Mouse (Mus musculus) forebrain, embryonic 15.5 days (tissue): ENCODE results near the gene Wbp2. TPM values are rescaled to one million over a fixed set of nuclear protein-coding genes. Genes with fewer than 3 reads are reported as not detected.
"Not testable (repeated sequence)": the region's sequence is repeated elsewhere in the genome, so short reads cannot be mapped to it uniquely, and the experiment has no call there.

ENCODE experiments used
- ATAC-seq: fragments of 200-750 bp; cut with Nextera tagmentation; replicated peaks from 2 replicates; pipeline ENCODE4 v1.8.0; 2017; ENCODE audit warnings: mild to moderate bottlenecking, moderate TSS enrichment, moderate library complexity
- H3K27ac ChIP-seq: fragments of 300-500 bp; sonication (generic); replicated peaks from 2 replicates; pipeline ENCODE4 v1.5.1; 2015; ENCODE audit warnings: mild to moderate bottlenecking, inconsistent platforms
- H3K27me3 ChIP-seq: fragments of 300-500 bp; sonication (generic); 2 replicates; pipeline ENCODE4 v1.6.1; 2015; ENCODE audit warnings: inconsistent platforms
- H3K36me3 ChIP-seq: fragments of 300-500 bp; sonication (generic); 2 replicates; pipeline ENCODE4 v1.6.1; 2015; ENCODE audit warnings: mild to moderate bottlenecking, inconsistent platforms
- H3K4me1 ChIP-seq: fragments of 300-500 bp; sonication (generic); 2 replicates; pipeline ENCODE4 v1.6.1; 2015; ENCODE audit warnings: inconsistent platforms
- H3K4me2 ChIP-seq: fragments of 300-500 bp; sonication (generic); replicated peaks from 2 replicates; pipeline ENCODE4 v1.6.1; 2015; ENCODE audit warnings: mild to moderate bottlenecking, inconsistent platforms
- H3K4me3 ChIP-seq: fragments of 300-500 bp; sonication (generic); 2 replicates; pipeline ENCODE4 v1.5.1; 2015; ENCODE audit warnings: mild to moderate bottlenecking, inconsistent platforms
- H3K9ac ChIP-seq: fragments of 300-500 bp; sonication (generic); replicated peaks from 2 replicates; pipeline ENCODE4 v1.6.1; 2015; ENCODE audit warnings: mild to moderate bottlenecking, inconsistent platforms
- H3K9me3 ChIP-seq: fragments of 300-500 bp; sonication (generic); 2 replicates; pipeline ENCODE4 v1.6.1; 2016; ENCODE audit warnings: inconsistent platforms
- WGBS: fragments of 180-500 bp; shearing (Covaris S2); methylation state at CpG from one replicate; pipeline ENCODE4 v1.1.7; 2015; ENCODE audit warnings: mixed read lengths; 5-methylcytosine and 5-hydroxymethylcytosine counted together
- polyA plus RNA-seq: library from polyadenylated mRNA; unstranded; fragments of >200 nt; fragmentation: Nextera tagmentation; extraction: Ambion mirVana; gene quantifications from 2 replicates; pipeline ENCODE4 v1.2.1, GENCODE M21; 2015

Wbp2 gene
- polyA plus RNA-seq, 1 experiment from 2014 or later = 138 TPM

- H3K4me1 ChIP-seq = peaks cover 17% of the 10 kb centered on the region
- no peak overlapping the region for H3K4me3 ChIP-seq
- H3K4me2 ChIP-seq = no peak overlapping the region
- ATAC-seq = no peak
- H3K27me3 ChIP-seq = no peaks in the 10 kb centered on the region
- H3K36me3 ChIP-seq = no peaks in the 10 kb centered on the region
- H3K9ac ChIP-seq = no peak overlapping the region
- H3K27ac ChIP-seq = no peak overlapping the region
- no peaks in the 10 kb centered on the region for H3K9me3 ChIP-seq
- WGBS = 83% methylated on average over 14 of the region's 14 CpGs
These were observed 12.1 kb upstream of the Wbp2 start for GRCm38 (mm10) chr11:116098711-116099460.

GRCm38 (mm10) chr11:116096213-116097108 is 9.7 kb upstream of the Wbp2 start:
- no peak for ATAC-seq
- Histone ChIP-seq H3K27ac (no peak overlapping the region), H3K4me2 (no peak overlapping the region), H3K4me1 (0 out of 2 replicates have a peak, but pooled peaks cover 1% of the 10 kb centered on the region), H3K4me3 (no peak overlapping the region), H3K9ac (no peak overlapping the region), H3K27me3 (no peaks in the 10 kb centered on the region), H3K9me3 (no peaks in the 10 kb centered on the region), H3K36me3 (no peaks in the 10 kb centered on the region)
- 92% methylated on average over 5 of the region's 5 CpGs for WGBS

- H3K27ac ChIP-seq = no peak overlapping the region
- no peaks in the 10 kb centered on the region for H3K36me3 ChIP-seq
- H3K9ac ChIP-seq = no peak overlapping the region
- no peak for ATAC-seq
- H3K4me1 ChIP-seq = no peaks in the 10 kb centered on the region
- no peaks in the 10 kb centered on the region for H3K27me3 ChIP-seq
- no peak overlapping the region for H3K4me2 ChIP-seq
- H3K9me3 ChIP-seq = no peaks in the 10 kb centered on the region
- 87% methylated on average over 3 of the region's 3 CpGs for WGBS
- no peak overlapping the region for H3K4me3 ChIP-seq
These were observed 8.8 kb upstream of the Wbp2 start for GRCm38 (mm10) chr11:116095573-116095972.

GRCm38 (mm10) chr11:116093771-116094565 is 7.2 kb upstream of the Wbp2 start:
- Histone ChIP-seq H3K4me1 (no peaks in the 10 kb centered on the region), H3K27ac (no peak overlapping the region), H3K36me3 (no peaks in the 10 kb centered on the region), H3K9ac (no peak overlapping the region), H3K4me3 (no peak overlapping the region), H3K9me3 (no peaks in the 10 kb centered on the region), H3K27me3 (no peaks in the 10 kb centered on the region), H3K4me2 (no peak overlapping the region)
- WGBS = 73% methylated on average over 16 of the region's 16 CpGs
- ATAC-seq = no peak

DNA sequence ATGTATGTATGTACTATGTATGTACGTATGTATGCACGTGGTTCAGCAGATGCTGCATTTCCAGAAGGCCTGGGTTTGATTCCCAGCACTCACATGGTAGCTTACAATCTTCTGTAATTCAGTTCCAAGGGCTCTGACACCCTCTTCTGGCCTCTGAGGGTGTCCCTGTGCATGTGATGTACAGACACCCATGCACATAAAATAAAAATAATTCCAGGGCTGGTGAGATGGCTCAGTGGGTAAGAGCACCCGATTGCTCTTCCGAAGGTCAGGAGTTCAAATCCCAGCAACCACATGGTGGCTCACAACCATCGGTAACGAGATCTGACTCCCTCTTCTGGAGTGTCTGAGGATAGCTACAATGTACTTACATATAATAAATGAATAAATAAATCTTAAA is 6.2 kb upstream of the Wbp2 start:
- H3K4me2 ChIP-seq, ATAC-seq, H3K4me1 ChIP-seq, H3K27me3 ChIP-seq, H3K4me3 ChIP-seq, H3K9ac ChIP-seq, H3K27ac ChIP-seq, H3K9me3 ChIP-seq, H3K36me3 ChIP-seq: not testable (repeated sequence)
- 93% methylated on average over 6 of the region's 6 CpGs for WGBS

DNA sequence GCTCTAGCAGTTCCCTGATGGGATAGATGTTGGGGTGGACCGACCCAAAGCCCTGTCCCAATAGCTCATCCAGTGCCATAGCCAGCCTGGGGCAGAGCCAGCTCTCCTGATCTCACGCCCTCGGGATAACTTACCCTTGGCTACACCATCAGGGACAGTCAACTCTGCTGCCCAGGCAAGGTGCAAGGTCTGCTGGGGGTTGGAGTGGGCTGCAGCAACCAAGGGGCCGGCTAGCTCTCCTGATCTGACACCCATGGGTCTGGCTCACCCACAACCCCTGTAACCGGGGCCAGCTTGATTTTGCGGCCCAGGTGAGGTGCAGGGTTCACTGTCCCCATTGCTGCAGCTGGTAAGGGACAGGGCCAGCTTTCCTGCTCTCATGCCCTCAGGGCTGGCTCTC is 4.8 kb upstream of the Wbp2 start:
- Histone ChIP-seq H3K36me3 (no peaks in the 10 kb centered on the region), H3K9me3 (no peaks in the 10 kb centered on the region), H3K9ac (no peak overlapping the region), H3K27me3 (no peaks in the 10 kb centered on the region), H3K4me2 (no peak overlapping the region), H3K4me1 (peaks cover 4% of the 10 kb centered on the region; the same call in 1 of the 2 replicates), H3K27ac (no peak overlapping the region), H3K4me3 (no peak overlapping the region)
- ATAC-seq = no peak
- 88% methylated on average over 6 of the region's 6 CpGs for WGBS

DNA sequence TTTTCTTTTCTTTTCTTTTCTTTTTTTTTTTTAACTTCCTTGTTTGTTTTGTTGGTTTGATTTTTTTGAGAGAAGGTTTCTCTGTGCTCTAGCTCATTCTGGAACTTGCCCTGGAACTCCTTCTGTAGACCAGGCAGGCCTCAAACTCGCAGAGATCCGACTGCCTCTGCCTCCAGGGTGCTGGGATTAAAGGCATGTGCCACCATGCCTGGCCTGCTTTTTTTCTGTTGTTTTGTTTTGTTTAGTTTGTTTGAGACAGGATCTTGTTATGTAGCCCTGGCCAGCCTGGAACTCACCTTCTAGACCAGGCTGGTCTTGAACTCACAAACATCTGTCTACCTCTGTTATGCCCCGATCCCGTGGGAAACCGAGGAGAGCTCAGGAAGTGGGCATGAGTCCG is 2.8 kb upstream of the Wbp2 start:
- H3K27me3 ChIP-seq = no peaks in the 10 kb centered on the region
- H3K4me3 ChIP-seq = no peak overlapping the region
- WGBS = 94% methylated on average over 6 of the region's 6 CpGs
- H3K9me3 ChIP-seq = no peaks in the 10 kb centered on the region
- H3K4me1 ChIP-seq = peaks cover 15% of the 10 kb centered on the region
- H3K36me3 ChIP-seq = no peaks in the 10 kb centered on the region
- no peak for ATAC-seq
- H3K4me2 ChIP-seq = no peak overlapping the region
- no peak overlapping the region for H3K9ac ChIP-seq
- no peak overlapping the region for H3K27ac ChIP-seq

DNA sequence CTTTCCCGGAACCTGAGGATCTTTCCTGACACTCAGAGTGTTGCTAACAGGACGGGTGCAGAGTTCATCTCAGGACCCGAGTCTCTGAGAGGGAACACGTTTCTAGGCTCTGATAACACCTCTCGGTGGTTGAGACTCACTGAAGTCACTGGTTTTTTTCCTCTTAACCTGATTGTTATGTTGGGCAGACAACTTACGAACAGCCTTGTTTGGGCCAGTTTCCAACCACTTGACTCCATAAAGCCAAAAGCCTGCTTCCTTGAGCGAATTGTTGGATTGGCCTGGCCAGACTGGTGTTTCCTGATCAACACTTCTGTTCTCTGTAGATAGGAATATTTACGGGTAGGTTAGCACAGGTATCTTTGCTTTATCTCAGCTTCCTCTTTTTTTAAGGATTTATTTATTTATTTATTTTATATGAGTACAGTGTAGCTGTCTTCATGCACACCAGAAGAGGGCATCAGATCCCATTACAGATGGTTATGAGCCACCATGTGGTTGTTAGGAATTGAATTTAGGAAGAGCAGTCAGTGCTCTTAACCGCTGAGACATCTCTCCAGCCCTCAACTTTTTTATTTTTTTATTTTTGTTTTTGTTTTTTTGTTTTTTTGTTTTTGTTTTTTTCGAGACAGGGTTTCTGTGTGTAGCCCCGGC is 2.1 kb upstream of the Wbp2 start:
- no peak overlapping the region for H3K4me3 ChIP-seq
- H3K27ac ChIP-seq = no peak overlapping the region
- no peaks in the 10 kb centered on the region for H3K9me3 ChIP-seq
- no peak for ATAC-seq
- 88% methylated on average over 11 of the region's 11 CpGs for WGBS
- H3K4me1 ChIP-seq = peaks cover 15% of the 10 kb centered on the region
- no peak overlapping the region for H3K9ac ChIP-seq
- no peaks in the 10 kb centered on the region for H3K27me3 ChIP-seq
- H3K4me2 ChIP-seq = no peak overlapping the region
- H3K36me3 ChIP-seq = peaks cover under 1% of the 10 kb centered on the region; the same call in 1 of the 2 replicates

DNA sequence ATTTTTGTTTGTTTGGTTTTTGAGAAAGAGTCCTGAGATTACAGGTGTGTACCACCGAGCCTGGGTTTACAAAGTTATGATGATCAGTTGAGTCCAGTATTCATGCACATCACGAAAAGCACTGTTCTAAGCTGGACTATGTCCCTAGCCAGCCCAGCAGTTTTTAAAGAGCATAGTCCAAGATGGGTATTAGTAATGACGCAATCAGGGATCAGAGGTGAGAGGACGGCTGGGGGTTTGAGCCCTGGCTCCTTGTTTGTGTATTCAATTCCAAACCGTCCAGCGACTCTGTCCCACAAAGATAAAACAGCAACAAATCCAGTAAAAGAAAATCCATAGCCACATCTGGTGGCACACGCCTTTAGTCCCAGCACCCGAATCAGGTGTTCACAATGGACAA is 1.4 kb upstream of the Wbp2 start:
- Histone ChIP-seq H3K4me1 (peaks cover 15% of the 10 kb centered on the region), H3K4me3 (no peak overlapping the region), H3K9ac (no peak overlapping the region), H3K9me3 (no peaks in the 10 kb centered on the region), H3K4me2 (no peak overlapping the region), H3K27me3 (no peaks in the 10 kb centered on the region), H3K36me3 (peaks cover 7% of the 10 kb centered on the region), H3K27ac (no peak overlapping the region)
- WGBS = 89% methylated on average over 8 of the region's 8 CpGs
- ATAC-seq = no peak

GRCm38 (mm10) chr11:116087194-116088130 is 667 bp upstream of the Wbp2 start:
- H3K9ac ChIP-seq = peak overlapping the region; percentile 39
- H3K4me3 ChIP-seq = peak overlapping the region; percentile 49
- H3K9me3 ChIP-seq = no peaks in the 10 kb centered on the region
- H3K27ac ChIP-seq = peak overlapping the region; percentile 75
- H3K27me3 ChIP-seq = no peaks in the 10 kb centered on the region
- ATAC-seq = peak; percentile 83
- peak overlapping the region; percentile 54 for H3K4me2 ChIP-seq
- H3K36me3 ChIP-seq = peaks cover 12% of the 10 kb centered on the region
- 4% methylated on average over 31 of the region's 31 CpGs for WGBS
- peaks cover 15% of the 10 kb centered on the region for H3K4me1 ChIP-seq

DNA sequence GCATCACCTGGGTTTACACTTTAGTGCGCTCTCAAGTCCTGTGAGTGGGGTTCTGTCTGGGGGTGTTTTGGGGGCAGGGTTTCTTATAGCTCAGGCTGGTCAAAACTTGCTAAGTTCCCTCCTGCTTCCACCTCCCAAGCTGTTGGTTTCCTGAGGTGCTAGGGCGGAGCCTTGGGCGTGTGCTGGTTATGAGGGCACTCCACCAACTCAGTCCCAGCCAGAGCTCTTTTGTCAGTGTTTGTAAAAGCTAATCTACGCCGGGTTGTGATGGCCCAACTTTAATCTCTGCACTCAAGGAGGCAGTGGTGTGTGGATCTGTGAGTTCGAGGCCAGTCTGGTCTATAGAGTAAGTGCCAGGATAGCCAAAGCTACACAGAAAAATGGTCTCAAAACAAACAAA is 2.6 kb downstream of the Wbp2 start:
- no peak overlapping the region for H3K9ac ChIP-seq
- ATAC-seq = no peak
- no peak overlapping the region for H3K4me2 ChIP-seq
- H3K36me3 ChIP-seq = peaks cover 44% of the 10 kb centered on the region
- peaks cover 15% of the 10 kb centered on the region for H3K4me1 ChIP-seq
- WGBS = 94% methylated on average over 6 of the region's 6 CpGs
- no peak overlapping the region for H3K27ac ChIP-seq
- H3K27me3 ChIP-seq = no peaks in the 10 kb centered on the region
- H3K9me3 ChIP-seq = no peaks in the 10 kb centered on the region
- H3K4me3 ChIP-seq = no peak overlapping the region
